Mouse (Mus musculus) heart, postnatal 36 days (tissue): ENCODE measurements around the gene Ankrd60. TPM values are rescaled to one million over a fixed set of nuclear protein-coding genes. Genes with fewer than 3 reads are reported as not detected.
A peak's percentile ranks its signal among the peaks of the same experiment; 100 is the strongest.

ENCODE experiments used
- DNase-seq, 2 experiments: peaks; one replicate each; pipeline ENCODE4 v3.0.0; 2021 to 2022
- intact Hi-C: fragments of 180-260 bp; cut with DNase I; formaldehyde crosslinking; loops from one replicate; pipeline ENCODE4 v1.15.1; 2025
- total RNA-seq, 2 experiments: library from RNA; stranded (reverse); gene quantifications; 2 replicates each; pipeline ENCODE4 v1.2.3; 2021

The Ankrd60 gene
- total RNA-seq: not detected

DNA sequence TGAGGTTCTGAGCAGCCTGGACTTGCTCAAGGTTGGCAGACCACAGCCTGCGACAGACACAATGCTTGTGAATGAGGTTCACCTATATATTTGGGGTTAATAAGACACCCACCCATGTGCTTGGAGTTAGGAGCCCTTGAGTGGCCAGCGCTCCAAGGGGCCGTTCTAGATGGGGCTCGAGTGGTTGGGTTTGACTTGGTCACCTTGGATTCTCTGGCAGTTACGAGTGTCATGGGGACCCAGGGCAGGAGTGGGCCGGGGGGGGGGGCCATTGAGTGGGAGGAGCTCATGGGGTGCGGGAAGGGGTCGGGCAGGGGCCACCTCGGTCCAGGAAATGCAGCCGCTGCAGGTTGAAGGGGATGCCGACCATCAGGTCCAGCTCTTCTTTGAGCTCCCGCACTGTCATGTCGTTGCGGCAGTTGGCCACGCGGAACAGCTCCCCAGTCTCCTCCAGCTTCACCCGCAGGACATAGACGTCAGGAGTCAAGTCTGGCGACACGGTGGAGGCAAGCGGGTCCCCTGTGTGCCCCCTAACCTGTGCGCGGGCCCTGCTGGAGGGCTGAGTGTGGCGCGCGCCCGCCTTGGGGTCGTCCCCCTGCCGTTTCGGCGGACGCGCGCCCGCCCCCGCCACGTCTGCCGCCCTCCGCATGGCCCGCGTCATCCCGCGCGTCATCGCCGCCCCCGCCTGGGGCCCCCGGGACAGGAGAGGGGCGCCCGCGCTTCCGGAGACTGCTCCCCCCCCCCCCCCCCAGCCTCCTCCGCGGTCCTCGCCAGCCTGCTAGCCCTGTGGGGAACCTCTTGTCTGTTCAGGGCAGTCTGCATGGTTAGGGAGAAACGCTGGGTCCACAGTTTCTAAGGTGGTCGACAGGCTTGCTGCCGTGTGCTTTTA, at the start of gene Ankrd60:
TSS of gene Ankrd60 (minus strand) at position 697 of the 889 bp plus-strand sequence.
- no peak for DNase-seq
- intact Hi-C loops: no loop called here

DNA sequence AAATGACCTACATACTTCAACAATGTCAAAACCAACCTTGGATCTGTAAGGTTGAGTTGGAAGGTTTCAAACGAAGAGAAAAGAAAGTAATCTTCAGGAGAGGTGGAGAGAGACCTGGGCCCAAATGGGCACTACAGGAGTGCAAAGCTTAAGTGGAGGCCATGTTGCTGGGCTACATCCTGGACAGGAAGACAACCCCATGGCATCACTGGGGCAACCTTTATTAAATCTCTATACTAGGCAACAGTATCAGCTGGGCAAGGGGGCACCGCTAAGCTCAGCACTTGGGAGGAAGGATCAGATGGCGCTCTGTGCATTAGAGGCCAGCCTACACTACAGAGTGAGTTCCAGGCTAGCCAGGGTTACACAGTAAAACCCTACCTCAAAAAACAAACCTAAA, 47.6 kb upstream of the Ankrd60 start:
- intact Hi-C loops: no loop called here
- no peak for DNase-seq

DNA sequence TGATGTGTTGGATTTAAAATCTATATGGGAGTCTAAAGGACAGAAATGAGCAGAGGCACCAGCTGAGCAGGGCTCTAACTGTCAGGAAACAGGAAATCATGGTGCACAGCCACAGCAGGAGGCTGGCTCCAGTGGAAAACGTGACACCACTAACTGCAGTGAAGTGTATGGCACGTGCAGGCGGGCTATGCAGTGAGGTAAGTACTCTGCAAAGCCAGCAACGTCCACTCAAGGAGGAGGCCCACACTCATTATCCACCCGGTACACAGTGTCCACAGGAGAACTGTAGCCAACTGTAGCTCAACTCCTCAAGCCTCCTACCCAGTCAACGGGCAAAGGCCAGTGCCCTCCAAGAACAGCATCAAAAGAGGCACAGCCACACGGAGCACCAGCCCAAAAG, 46.5 kb upstream of the Ankrd60 start:
- no peak for DNase-seq
- intact Hi-C loops: no loop called here

DNA sequence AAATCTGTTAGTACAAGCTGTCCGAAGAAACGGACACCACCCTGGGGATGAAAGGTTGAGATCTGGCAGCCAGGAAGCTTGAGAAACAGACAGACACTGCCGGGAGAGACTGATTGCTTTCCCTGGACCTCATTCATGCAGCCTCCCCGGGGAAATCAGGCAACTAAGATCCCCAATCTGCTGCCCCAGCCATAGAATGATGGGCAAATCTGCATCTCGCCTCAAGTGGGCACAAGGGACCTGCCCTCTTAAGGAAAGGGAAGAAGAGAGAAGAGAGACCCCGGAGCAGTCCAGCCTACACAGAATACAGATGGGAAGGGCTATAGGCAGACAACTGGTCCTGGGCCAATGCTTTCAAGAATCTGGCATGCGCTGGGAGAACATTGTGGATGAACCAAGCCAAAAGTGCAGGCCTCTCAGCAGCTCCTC, 44.0 kb upstream of the Ankrd60 start:
- intact Hi-C loops: no loop called here
- DNase-seq: peak; percentile 31 to 72

DNA sequence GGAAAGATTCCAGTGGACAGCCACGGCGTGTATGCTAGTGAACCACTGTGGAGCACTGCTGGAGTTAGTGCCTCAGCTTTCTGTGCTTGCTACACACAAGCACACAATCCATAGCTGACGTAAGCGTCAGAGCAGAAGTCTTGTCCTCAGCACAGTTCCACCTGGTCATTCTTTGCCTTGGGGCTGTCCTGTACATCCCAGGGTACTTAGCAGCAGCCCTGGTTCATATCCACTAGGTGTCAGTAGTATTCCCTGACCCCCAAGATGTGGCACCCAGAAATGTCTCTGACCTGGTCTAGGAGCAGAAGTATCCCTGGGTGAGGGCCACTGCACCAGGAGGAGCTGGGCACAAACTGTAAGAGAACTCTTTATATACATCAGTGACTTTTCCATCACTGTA, 42.5 kb upstream of the Ankrd60 start:
- intact Hi-C loops: no loop called here
- no peak for DNase-seq

DNA sequence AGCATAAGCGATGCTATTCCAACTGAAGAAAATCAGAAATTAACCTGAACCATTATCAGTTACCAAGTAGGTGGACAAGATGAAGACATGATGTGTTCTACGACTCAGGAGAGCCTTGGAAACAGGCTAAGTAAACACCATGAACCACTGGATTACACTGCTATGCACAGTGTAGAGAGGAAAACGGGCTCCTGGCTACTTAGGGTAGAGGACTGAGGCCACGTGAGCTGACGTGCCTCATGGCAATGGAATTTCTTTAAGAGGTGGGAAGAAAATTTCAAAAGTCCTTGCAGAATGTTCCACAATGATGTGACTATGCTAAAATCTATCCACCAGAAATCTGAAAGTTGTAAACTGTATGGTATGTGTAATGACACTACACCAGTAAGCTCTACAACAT, 41.0 kb upstream of the Ankrd60 start:
- DNase-seq: no peak
- intact Hi-C loops: no loop called here

DNA sequence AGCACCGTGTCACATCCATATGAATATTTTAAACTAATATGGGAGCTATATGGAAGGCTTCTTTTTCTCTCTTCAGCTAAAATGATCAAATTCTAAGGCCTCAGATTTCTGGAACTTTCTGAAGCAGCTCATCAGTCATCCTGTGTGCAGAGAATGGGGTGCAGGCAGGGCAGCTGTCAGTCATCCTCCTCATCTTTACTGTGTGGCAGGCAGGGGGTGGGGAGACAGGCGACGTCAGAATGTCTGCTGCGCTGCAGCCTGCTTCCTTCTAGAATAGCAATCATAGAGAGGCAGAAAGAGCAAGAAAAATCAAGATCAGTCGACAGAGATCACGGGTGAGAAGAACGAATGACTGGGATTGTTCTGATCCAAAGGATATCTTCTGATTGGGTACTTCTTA, 38.0 kb upstream of the Ankrd60 start:
- no peak for DNase-seq
- intact Hi-C loops: no loop called here

DNA sequence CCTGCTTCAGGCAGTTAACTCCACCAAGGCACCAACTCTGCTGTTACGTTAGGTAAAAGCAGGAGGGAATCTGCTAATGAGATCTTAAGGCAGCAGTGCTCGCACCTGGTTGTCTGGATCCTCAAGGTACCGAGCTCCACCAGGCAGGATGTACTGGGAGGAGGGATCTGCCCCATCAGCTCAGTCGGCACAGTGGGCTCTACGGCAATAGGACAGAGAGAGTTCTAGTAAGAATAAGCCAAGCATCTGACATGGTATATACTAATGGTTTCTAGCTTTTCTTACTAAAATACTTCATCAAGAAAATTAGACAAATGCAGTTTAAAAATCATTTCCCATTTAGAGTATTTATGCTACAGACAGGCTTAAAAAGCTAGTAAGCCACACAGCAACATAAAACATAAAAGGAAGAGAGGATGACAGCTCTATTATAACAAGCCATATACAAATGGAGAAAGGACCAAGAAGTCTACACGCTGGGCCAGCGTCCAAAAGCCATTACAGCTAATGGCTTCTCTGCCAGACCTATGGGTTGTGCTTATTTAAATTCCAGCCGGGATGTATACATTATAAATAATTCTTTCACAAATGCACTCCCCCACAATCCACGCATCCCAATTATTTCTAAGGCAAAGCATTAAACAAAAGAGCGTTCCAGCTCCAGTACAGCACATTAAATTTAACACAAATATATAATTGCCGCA, 37.4 kb upstream of the Ankrd60 start:
- DNase-seq: no peak
- intact Hi-C loops: no loop called here

DNA sequence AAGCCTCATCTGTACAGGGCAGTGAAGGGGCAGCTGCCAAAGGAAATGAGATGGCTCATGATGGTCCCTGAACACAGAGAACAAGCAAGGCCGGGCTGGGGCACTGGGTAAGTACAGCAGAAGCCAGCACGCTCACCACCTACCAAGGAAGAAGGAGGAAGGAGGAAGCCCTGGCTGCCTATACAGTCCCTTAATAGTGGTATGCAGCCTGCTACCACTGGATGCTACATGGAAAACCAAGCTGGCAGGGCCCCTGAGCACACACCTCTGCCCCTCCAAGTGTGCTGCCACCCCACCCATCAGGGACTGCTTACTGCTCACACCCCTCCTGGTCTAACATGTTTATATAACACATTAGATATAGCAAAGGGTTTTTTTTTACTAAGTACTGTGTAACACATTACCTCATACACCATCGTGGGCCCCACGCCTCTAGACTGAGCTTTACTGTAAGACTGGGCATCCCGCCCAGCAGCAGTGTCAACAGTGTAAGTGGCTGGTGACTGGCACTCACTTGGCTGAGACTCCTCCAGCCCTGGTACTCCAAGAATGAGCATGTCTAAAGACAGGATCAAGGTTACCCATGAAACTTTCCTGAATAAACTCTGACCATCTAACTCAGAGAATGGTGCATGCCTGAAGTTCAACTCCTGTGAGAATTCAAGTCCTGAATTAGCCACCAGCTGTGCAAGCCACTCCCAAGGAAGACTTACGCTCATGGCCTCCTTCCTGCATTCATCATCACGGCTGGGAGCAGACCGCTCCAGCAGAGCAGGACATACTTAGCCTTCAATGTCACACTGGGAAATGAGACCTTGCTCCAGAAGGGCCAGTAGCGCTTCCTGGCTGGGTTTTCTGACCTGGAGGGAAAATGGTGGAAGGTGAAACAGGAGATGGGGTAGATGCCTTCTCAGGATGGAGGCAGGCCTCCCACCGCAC, 30.1 kb upstream of the Ankrd60 start:
- DNase-seq: peak; percentile 49 to 62
- intact Hi-C loops: no loop called here

DNA sequence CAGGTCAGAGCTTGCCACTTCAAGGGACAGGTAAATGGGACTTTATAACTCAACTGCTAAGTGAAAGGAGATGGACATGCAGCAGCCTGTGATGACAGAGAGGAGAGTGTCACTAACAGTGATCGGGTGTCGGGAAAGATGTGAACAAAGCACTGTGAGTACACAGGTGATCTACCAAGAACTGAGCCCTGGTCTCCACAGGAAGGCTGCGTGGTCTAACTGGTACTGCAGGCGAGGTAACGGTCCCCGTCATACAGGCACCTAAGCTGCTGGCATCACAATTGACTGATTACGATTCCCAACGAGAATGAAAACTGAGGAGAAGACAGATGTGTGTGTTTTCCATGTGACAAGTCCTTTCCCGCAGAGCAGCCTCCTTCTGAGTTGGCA, 28.2 kb upstream of the Ankrd60 start:
- intact Hi-C loops: no loop called here
- DNase-seq: no peak

DNA sequence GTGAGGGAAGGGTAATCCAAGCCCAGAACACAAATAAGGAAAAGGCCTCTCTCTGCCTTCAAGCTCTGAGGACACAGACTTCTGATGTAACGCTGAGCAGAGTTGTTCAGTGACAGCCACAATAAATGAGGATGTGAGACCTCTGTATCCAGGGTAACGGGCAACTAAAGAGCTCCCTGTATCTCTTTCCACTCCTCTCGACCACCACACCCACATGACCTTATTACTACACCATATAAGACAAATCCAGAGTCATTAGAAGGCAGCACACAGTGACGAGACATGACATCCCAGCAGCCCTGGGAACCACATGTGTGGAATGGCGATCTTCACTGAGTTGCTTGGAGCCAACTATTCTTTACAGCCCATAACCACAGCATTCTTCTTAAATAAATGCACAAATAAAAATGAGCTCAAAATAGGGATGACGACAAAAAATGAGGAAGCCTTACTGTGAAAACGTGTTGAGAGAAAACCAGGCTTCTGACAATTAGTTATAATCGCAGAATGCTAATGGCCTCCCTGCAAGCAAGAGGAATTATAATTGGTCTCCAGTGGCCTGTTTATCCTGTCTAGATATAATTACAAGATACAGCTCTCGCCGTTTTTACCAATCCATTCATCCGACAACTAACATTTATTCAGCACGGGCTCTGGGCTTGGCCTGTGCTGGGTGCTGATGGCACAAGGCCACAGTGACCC, 27.7 kb upstream of the Ankrd60 start:
- DNase-seq: no peak
- intact Hi-C loops: no loop called here

DNA sequence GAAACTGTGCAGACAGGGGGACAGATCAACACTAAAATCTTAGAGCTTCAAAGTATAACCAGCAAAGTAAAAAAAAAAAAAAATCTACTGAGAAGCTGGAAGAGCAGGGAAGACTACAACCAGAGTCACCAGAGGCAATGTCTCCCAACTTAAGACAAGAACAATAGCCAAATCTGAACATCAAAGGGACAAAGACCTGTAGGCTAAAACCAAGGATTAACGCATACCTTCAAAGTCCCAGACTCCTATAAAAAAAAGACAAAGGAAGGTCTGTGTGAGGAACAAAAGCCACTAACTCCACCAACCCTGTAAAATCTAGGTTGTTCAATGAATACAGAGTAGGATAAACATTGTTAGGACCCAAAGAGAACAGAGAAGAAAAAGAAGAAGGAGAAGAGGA, 23.7 kb upstream of the Ankrd60 start:
- intact Hi-C loops: no loop called here
- no peak for DNase-seq

DNA sequence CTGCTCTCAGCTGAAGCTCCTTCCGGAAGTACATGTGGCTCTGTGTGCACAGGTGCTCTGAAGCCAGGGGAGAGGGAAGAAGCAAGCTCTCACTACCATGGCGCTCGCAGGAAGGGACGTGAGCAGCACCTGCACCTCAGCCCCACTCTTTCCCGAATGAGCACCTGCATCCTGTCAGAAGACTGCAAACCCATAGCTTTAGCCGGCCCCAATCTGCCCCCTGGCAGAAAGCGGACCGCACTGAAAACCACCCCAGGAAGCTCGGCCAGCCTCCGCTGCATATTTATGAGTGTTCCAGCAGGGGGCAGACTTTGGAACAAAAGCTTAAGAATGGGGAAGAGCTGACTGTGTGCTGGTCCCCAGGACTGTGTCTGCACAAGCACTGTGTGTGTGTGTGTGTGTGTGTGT, 17.2 kb upstream of the Ankrd60 start:
- intact Hi-C loops: no loop called here
- DNase-seq: no peak

DNA sequence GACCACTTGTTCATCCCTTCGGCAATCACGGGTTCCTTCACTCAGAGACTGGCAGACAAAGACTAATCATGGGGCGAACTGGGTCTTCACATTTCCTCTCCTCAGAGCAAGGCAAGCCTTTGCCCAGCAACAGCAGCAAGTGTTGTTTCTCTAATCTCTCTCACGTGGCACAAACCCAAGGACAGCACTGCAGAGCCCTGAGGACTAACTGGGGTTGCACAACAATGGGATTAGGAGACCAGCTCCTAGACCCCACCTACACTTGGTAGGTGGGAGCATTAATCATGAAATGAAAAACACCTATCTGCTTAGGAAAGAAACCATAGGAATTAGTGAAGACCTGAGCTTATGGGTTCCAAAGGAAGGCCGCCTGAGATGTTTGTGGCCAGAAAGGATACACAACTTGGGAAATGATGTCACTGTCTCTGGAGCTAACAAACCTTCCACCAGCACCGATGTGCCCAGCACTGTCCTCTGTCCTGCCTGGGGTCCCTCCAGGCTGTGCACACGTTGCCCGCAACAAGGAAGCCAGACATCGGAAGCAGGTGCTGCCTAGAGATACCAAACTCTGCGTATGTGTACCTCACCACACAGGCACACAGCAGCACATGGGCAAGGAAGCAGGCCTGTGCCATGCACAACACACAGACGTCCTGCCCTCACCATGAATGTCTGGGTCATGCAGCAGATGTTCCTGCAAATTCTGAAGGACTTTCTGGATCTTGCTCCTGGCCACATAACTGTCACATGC, 16.3 kb upstream of the Ankrd60 start:
- no peak for DNase-seq
- intact Hi-C loops: no loop called here

DNA sequence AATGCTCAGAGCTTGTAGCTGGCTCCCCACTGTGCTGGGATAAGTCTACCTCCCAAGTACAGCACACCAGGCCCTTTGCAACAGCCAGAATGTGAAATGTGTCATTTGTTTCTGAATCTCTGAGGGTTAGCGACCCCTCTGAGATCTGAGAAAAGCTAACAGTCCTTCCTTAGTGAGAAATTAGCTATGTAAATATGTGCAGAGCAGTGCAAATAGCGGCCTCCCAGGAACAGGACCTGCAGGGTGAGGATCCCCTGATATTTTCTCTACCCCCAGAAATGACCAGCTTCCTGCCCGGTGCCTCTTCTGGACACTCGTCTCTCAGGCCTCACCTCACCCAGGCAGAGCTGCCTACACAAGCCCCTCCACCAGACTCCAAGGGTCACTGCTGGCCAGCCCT, 15.7 kb upstream of the Ankrd60 start:
- intact Hi-C loops: no loop called here
- no peak for DNase-seq

DNA sequence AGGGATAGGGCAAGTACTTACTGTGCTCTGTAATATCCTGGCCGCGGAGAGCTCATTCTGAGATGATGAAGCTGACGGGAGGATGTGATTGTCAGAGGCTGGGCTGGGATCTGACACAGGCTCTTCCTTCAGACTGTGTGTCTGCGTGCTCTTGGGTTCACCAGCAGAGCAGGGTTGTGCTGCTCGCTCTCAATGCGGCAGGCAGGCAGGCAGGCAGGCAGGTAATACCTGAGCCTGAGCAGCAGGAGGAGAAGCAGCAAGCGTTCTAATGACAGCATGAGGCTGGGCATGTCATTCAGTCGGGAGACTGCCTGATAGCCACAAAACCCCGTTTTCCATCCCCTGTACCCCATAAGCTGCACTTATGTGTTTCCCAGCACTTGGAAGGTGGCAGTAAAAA, 14.6 kb upstream of the Ankrd60 start:
- intact Hi-C loops: no loop called here

DNA sequence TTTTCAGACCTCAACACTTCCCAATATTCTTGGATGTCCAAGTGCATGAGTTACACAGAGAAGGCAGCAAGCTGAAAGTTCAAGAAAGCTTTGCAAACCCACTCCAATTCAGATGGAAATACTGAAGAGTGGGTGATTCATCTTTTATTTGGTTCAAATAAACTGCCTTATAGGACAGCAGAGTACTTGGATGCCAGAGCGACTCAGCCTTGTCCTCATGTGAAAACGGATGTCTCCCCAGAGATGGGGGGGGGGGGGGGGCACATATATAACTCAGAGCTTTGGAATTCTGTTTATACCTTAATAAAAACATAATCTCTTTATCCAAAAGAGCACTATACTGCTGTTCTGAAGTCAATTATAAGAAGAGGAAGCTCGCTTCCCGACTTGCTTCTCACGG, 9.2 kb upstream of the Ankrd60 start:
- no peak for DNase-seq
- intact Hi-C loops: loop anchor here (2.0 to 10.0 kb wide), 6 partner anchors 487 to 1265 kb away; partner anchors contain the start of genes Gnas and Stx16

More for the DNA sequence above, 14.6 kb upstream of the Ankrd60 start:
- DNase-seq: no peak

DNA sequence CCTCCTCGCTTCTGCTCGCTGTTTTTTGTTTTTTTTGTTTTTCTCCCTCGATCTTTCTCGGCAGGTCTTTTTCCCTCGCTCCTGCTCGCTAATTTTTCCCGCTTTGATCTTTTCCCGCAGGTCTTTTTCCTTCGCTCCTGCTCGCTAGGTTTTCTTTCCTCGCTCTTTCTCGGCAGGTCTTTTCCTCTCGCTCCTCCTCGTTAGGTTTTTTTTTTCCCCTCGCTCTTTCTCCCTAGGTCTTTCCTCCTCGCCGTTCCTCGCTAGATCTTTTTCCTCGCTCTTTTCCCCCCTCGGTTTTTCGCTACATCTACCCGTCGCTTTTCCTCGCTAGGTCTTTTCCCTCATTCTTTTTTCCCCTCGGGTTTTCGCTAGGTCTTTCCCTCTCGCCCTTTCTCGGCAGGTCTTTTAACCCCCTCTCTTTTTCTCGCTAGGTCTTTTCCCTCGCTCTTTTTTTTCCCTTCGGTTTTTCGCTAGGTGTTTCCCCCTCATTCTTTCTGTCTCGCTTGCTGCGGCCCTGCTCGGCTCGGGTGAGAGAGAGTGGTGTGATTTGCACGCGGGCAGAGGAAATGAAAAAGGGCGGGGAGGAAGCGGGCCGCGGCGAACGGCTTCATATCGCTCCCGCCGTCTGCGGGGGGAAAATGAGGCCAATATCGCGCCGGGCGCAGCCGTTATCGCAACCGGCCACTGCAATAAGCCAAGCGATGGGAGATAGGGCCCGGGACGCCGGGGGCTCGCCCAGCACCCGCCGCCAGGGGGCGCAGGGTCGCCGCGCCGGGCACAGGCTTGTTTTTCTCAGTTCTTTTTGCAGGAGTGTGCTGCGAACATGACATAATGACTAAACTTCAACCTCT, 8.2 kb upstream of the Ankrd60 start:
- peak; percentile 78 to 80 for DNase-seq
- intact Hi-C loops: loop anchor here (2.0 to 10.0 kb wide), 6 partner anchors 488 to 1266 kb away; partner anchors contain the start of genes Gnas and Stx16
